Mouse (Mus musculus) fat pad, adult 2 months (tissue): ENCODE measurements around the gene 3830403N18Rik.
"Not testable (repeated sequence)": the region's sequence is repeated elsewhere in the genome, so short reads cannot be mapped to it uniquely, and the experiment has no call there.

Experiments used
- DNase-seq: peaks from one replicate; pipeline ENCODE4 v3.0.0-alpha.2; 2011; ENCODE audit warnings: low read depth, low spot score; ENCODE audit errors: extremely low read depth

The 3830403N18Rik gene

DNA sequence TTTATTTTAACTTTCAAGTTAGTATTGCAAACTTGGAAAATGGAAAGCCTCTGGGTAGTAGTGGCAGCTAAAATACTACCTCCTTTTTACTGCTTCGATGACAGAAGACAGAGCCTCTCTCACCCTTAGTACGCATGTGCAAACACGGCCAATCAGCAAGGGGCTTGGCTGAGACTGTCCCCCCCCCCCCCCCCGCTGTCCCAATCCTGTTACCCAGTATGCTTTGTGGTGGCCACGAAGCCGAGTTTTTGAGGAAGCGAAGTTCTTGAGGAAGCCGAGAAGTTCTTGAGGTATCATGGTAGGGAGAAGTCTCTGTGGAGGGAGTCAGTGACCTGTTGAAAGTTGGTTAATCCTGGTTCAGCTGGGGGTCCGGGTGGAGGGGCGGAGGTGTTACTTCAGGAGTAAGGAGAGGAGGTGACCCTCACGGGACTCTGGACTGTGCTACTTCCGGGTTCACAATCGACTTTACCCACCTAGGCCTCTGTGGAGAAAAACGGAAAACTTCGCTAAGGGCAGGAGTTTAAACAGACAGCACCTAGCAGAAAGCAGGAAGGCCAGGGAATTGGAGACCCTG is at the start of gene 3830403N18Rik:
3830403N18Rik (plus strand) TSS at position 237 of the 574 bp plus-strand sequence.
- not testable (repeated sequence) for DNase-seq

DNA sequence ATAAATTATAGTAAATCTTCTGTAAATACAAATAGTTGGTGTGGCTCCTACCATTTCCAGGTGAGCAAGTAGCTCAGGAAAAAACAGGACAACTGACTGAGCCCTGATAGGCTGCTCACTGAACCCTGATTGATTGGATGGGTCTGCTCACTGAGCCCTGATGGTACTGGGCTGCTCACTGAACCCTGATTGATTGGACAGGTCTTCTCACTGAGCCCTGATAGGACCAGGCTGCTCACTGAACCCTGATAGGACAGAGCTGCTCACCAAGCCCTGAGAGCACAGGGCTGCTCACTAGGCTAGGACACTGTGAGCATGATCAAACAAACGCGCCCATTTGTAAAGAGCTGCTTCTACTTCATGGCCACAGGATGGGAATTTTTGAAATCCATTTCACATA is 15.0 kb downstream of the 3830403N18Rik start:
- no peak for DNase-seq

DNA sequence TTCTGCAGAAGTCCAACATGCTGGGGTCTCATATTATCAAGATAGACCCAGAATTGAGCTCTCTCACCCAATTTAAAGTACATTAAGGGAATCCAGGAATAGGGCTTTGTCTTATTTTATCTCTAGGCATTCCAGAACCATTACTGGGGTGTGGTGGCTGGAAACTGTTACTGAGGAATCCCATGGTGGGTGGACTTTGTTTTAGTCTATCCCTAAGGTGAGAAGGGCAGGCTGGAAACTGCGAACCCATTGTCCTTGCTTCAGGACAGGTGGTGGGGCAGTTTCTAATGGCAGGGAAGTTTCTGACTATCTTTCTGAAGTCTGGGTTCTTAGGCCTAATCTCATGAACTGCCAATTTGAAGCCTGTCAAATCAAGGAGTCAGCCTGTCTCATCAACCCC is 50.1 kb downstream of the 3830403N18Rik start:
- DNase-seq, result not testable (repeated sequence)
